Mouse (Mus musculus): ENCODE data around the gene Dnaaf1. TPM values are rescaled to one million over a fixed set of nuclear protein-coding genes. Genes with fewer than 3 reads are reported as not detected.

The Dnaaf1 gene
- polyA plus RNA-seq, 1 experiment from 2014 or later: 0.26 TPM

DNA sequence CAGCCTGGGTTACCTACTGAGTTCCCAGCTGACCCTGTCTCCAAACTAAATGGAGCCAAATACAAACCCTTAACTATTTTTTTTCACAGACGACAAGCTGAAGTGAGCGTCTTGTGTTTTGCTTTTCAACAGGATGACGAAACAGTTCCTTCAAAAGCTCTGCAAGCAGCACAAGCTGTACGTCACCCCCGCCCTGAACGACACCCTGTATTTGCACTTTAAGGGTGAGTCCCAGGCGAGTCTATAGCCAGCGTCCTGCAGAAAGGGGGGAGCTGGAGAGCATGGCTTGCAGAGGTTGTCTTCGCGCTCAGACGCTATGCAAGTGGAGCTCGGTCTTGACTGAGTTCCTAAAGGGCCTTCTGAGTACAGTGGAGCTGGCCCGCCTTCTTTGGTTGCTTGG is 4.1 kb downstream of the Dnaaf1 start:
- WGBS: 46% methylated on average over 13 of the region's 13 CpGs
- Histone ChIP-seq H3K4me3 (replicated peaks) (no peak overlapping the region), H3K27ac (no peak overlapping the region), H3K9ac (no peak overlapping the region), H3K4me2 (no peak overlapping the region), H3K36me3 (replicated peaks) (no peaks in the 10 kb centered on the region), H3K4me1 (peaks cover 4% of the 10 kb centered on the region), H3K9me3 (no peaks in the 10 kb centered on the region), H3K27me3 (peaks cover 28% of the 10 kb centered on the region)
- ATAC-seq (ENCODE audit: low FRiP score): no peak

DNA sequence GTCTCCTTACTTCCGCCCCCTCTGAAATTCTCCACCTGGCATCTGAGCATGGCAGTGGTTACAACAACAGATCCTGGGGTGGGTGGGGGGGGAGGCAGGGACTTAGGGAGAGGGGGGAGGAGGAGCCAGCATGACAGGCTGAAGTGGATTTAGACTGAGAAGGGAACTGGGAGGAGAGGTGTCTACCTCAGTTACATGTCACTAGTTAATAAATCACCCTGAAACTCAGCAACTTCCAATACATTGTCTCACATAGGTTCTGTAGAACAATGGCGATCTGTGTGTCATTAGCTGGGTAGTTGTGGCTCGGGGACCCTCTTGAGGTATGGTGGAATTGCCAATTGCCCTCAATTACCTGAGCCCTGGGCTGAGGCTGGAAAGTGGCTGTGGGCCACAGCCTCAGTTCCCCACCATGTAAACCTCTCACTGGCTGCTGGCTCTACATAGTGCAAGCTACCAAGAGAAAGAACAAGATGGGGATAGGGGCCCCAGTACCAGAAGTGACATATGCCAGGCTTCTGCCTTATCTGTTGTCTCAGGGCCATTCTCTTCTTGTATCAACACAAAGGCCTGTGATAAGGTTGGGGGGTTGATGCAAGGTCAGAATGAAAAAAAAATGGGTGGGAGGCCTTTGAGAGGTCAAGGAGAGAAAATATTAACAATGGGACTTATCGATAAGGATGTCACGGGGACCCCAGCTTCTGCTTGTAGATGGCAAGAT is 5.6 kb downstream of the Dnaaf1 start:
- Histone ChIP-seq H3K27me3 (peaks cover 27% of the 10 kb centered on the region), H3K4me2 (no peak overlapping the region), H3K9ac (no peak overlapping the region), H3K4me1 (no peaks in the 10 kb centered on the region), H3K4me3 (replicated peaks) (no peak overlapping the region), H3K9me3 (no peaks in the 10 kb centered on the region), H3K36me3 (replicated peaks) (no peaks in the 10 kb centered on the region), H3K27ac (no peak overlapping the region)
- ATAC-seq (ENCODE audit: low FRiP score): no peak
- 87% methylated on average over 5 of the region's 5 CpGs for WGBS

DNA sequence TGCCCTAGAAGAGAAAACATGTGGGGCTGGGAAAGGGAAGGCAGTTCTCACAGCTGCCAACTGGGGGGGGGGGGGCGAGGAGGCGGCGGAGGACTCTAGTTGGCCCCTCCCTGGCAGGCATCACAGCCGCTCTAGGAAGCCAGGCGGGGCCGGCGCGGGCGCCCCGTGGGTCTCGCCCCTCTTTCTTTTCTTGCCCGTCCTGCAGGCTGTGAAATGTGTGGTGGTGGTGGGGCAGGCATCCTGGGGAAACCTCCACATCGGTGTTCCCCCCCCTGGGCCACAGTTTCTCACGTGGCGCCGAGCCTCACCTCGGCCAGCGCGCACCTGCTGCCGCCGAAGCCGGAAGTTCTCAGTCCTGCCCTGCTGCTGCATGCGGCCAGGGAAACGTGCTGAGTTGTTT is 10.9 kb downstream of the Dnaaf1 start:
- Histone ChIP-seq H3K4me1 (peaks cover 4% of the 10 kb centered on the region; the same call in 1 of the 2 replicates), H3K27ac (no peak overlapping the region), H3K9ac (peak overlapping the region; percentile 29; the same call in 1 of the 2 replicates), H3K9me3 (no peaks in the 10 kb centered on the region), H3K27me3 (peaks cover 4% of the 10 kb centered on the region; the same call in 1 of the 2 replicates), H3K4me2 (peak overlapping the region; percentile 54), H3K36me3 (replicated peaks) (no peaks in the 10 kb centered on the region), H3K4me3 (replicated peaks) (peak overlapping the region; percentile 36)
- WGBS: 20% methylated on average over 16 of the region's 24 CpGs
- no peak for ATAC-seq (ENCODE audit: low FRiP score)

DNA sequence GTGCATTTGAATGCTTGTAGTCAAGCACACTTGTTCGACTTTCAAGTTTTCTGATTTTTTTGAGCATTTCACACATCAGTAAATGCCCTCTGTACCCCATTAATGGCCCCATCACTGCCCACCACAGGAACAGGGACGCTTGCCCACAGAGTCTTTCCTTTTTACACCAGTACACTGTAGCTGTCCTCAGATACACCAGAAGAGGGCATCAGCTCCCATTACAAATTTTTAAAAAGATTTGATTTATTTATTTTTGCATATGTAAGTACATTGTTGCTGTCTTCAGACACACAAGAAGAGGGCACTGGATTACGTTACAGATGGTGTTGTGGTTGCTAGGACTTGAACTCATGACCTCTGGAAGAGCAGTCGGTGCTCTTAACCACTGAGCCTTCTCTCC is 13.3 kb downstream of the Dnaaf1 start:
- Histone ChIP-seq H3K36me3 (replicated peaks) (no peaks in the 10 kb centered on the region), H3K9ac (no peak overlapping the region), H3K4me2 (no peak overlapping the region), H3K4me3 (replicated peaks) (no peak overlapping the region), H3K9me3 (no peaks in the 10 kb centered on the region), H3K27ac (no peak overlapping the region), H3K27me3 (peaks cover 4% of the 10 kb centered on the region; the same call in 1 of the 2 replicates), H3K4me1 (peaks cover 4% of the 10 kb centered on the region; the same call in 1 of the 2 replicates)
- 73% methylated on average over 4 of the region's 4 CpGs for WGBS
- ATAC-seq (ENCODE audit: low FRiP score): no peak

DNA sequence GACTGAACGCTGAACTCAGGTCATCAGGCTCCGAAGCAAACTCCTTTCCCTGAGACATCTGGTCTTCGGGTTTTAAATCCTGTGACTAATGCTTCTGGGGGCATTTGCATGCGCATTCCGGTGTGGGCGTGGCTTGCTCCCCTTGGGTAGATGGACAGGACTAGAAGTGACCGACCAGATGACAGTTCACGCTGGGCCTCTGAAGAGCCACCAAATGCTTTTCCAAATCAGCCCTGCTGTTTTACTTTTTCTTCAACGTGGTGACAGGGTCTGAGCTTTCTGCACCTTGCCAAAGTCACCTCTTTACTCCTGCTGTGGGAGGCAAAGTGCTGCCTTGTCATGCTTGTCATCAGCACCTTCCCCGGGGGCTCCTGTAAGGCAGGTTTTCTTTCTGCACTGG is 13.8 kb downstream of the Dnaaf1 start:
- no peak for ATAC-seq (ENCODE audit: low FRiP score)
- 31% methylated on average over 10 of the region's 10 CpGs for WGBS
- peaks cover 4% of the 10 kb centered on the region; the same call in 1 of the 2 replicates for H3K4me1 ChIP-seq
- H3K27ac ChIP-seq: no peak overlapping the region
- peaks cover 4% of the 10 kb centered on the region; the same call in 1 of the 2 replicates for H3K27me3 ChIP-seq
- no peak overlapping the region for H3K4me2 ChIP-seq
- H3K9ac ChIP-seq: no peak overlapping the region
- H3K36me3 ChIP-seq (replicated peaks): no peaks in the 10 kb centered on the region
- no peaks in the 10 kb centered on the region for H3K9me3 ChIP-seq
- H3K4me3 ChIP-seq (replicated peaks): no peak overlapping the region

DNA sequence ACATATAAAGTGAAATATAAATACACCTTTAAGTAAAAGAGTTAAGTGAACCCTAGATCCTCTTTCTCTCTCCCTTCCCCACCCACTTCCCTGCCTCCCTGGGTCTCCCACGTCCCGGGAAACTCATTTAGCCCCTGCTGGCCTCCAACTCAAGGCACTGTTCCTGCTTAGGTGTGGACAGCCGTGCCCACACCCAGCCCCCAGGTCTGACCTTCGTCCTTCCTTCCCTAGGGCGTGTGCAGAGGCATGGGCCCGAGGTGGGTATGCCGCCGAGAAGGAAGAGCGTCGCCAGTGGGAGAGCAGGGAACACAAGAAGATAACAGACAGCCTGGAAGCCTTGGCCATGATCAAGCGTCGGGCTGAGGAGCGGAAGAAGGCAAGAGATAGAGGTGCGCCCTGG is 15.3 kb downstream of the Dnaaf1 start:
- no peak overlapping the region for H3K9ac ChIP-seq
- no peaks in the 10 kb centered on the region for H3K36me3 ChIP-seq (replicated peaks)
- H3K4me3 ChIP-seq (replicated peaks): no peak overlapping the region
- peaks cover 4% of the 10 kb centered on the region; the same call in 1 of the 2 replicates for H3K27me3 ChIP-seq
- ATAC-seq (ENCODE audit: low FRiP score): no peak
- H3K27ac ChIP-seq: no peak overlapping the region
- WGBS: 85% methylated on average over 14 of the region's 14 CpGs
- no peaks in the 10 kb centered on the region for H3K9me3 ChIP-seq
- peaks cover 10% of the 10 kb centered on the region for H3K4me1 ChIP-seq
- no peak overlapping the region for H3K4me2 ChIP-seq

DNA sequence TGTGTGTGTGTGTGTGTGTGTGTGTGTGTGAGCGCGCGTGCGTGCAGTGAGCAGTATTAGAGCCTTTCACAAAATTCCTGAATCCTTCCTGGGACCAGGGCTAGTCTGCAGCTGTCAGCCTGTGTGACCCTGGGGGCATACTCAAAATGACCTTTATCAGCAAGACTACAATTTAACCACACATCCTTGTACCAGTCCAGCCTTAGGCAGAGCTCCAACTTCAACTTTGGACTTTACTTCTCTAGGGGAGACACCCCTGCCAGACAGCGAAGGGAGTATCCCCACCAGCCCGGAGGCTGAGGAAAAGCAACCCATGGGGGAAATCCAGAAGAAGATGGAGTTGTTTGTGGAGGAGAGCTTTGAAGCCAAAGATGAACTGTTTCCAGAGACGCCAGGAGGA is 16.4 kb downstream of the Dnaaf1 start:
- H3K4me2 ChIP-seq: no peak overlapping the region
- H3K4me3 ChIP-seq (replicated peaks): no peak overlapping the region
- no peak overlapping the region for H3K9ac ChIP-seq
- WGBS: 94% methylated on average over 7 of the region's 7 CpGs
- H3K27me3 ChIP-seq: no peaks in the 10 kb centered on the region
- H3K36me3 ChIP-seq (replicated peaks): 0 out of 2 replicates have a peak, but pooled peaks cover 1% of the 10 kb centered on the region
- ATAC-seq (ENCODE audit: low FRiP score): no peak
- no peak overlapping the region for H3K27ac ChIP-seq
- H3K9me3 ChIP-seq: no peaks in the 10 kb centered on the region
- H3K4me1 ChIP-seq: peaks cover 6% of the 10 kb centered on the region

DNA sequence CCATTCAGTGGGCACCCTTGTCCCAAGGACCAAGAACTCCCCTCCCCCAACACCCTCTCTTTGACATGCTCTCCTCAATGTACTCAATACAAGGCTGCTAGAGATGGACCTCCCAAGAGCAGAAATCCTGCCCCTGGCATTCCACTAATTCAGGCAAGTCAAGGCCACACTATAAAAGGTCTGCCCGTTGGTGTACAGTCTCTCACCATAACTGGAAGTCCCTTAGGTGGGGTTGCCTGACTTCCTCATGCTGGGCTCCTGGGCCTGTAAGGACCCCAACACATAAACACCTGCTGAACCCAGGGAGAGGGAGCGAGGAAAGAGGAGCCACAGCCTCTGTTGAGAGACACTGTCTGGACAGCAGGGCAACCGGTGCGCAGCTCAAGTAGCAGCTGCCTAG is 28.7 kb downstream of the Dnaaf1 start:
- ATAC-seq (ENCODE audit: low FRiP score): no peak
- H3K27ac ChIP-seq: no peak overlapping the region
- peak overlapping the region; percentile 77; the same call in 1 of the 2 replicates for H3K9ac ChIP-seq
- WGBS: 90% methylated on average over 4 of the region's 4 CpGs
- no peaks in the 10 kb centered on the region for H3K9me3 ChIP-seq
- H3K4me2 ChIP-seq: peak overlapping the region; percentile 86
- peaks cover 42% of the 10 kb centered on the region for H3K36me3 ChIP-seq (replicated peaks)
- peaks cover 12% of the 10 kb centered on the region for H3K4me1 ChIP-seq
- peak overlapping the region; percentile 72; the same call in 1 of the 2 replicates for H3K4me3 ChIP-seq (replicated peaks)
- no peaks in the 10 kb centered on the region for H3K27me3 ChIP-seq

DNA sequence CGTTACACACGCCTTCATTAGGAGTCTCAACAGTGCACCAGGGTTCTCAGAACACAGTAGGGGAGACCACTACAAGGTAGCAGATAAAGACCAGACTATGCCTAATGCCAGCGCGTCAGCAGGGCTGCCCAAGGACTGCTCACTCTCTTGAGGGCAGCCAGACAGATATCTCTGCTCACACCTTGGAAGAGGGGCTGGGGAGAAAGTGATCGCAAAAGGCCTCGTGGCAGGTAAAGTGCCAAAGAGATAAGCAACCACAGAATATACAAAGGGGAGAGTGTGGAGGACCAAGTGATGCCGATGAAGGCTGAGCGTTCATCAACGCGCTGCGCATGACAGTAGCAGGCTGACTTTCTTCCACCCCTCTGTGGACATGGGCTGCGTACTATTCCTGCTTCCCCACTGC is 29.4 kb downstream of the Dnaaf1 start:
- H3K9ac ChIP-seq: peak overlapping the region; percentile 77
- no peak overlapping the region for H3K27ac ChIP-seq
- WGBS: 50% methylated on average over 12 of the region's 12 CpGs

DNA sequence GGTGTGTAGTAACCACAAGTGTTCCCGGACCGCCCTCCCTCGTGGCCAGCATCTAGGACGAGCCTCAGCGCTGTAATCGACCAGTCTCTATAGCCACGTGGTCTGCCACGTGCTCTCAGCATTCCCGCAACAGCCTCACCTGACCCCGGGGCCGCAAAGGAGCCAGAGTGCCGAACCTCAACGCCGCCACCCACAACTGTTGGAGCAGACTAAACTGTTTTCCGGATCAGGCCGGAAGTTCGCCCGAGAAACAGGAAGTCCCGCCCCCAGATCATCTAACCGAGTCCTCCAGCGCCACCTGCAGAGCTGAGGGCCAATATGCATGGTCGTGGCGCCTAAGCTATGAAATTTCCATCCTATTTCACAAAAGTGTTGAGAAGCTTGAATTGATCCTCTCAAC is 30.0 kb downstream of the Dnaaf1 start, which contains the start of gene Taf1c:
Gene Taf1c (minus strand): TSS at position 227 of the 400 bp plus-strand sequence.
- peak; percentile 89 for ATAC-seq (ENCODE audit: low FRiP score)
- Histone ChIP-seq H3K4me1 (peaks cover 12% of the 10 kb centered on the region), H3K27me3 (no peaks in the 10 kb centered on the region), H3K27ac (no peak within 1 kb of the TSS), H3K36me3 (replicated peaks) (peaks cover 29% of the 10 kb centered on the region), H3K4me2 (peak within 1 kb of the TSS; percentile 86), H3K9me3 (no peaks in the 10 kb centered on the region), H3K9ac (peak within 1 kb of the TSS; percentile 77), H3K4me3 (replicated peaks) (peak within 1 kb of the TSS; percentile 72)
- WGBS: under 1% methylated on average over 23 of the region's 23 CpGs

More for the DNA sequence above, 29.4 kb downstream of the Dnaaf1 start:
- Histone ChIP-seq H3K27me3 (no peaks in the 10 kb centered on the region), H3K4me1 (peaks cover 12% of the 10 kb centered on the region), H3K4me2 (peak overlapping the region; percentile 86), H3K4me3 (replicated peaks) (peak overlapping the region; percentile 72), H3K9me3 (no peaks in the 10 kb centered on the region), H3K36me3 (replicated peaks) (peaks cover 35% of the 10 kb centered on the region)
- no peak for ATAC-seq (ENCODE audit: low FRiP score)

DNA sequence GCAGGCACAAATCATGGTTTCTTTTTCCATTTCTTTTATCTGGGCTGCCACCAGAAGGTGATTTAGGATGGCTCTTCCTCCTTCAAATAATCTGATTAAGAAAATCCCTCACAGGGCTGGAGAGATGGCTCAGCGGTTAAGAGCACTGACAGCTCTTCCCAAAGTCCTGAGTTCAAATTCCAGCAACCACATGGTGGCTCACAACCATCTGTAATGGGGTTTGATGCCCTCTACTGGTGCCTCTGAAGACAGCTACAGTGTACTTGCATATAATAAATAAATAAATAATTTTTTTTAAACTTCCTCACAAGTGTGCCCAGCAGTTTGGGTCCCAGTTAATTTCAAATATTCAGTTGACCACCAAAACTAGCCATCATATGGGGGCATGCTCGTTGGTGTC is 31.2 kb downstream of the Dnaaf1 start:
- WGBS: 86% methylated on average over 2 of the region's 2 CpGs
- no peaks in the 10 kb centered on the region for H3K9me3 ChIP-seq
- H3K4me3 ChIP-seq (replicated peaks): no peak overlapping the region
- H3K27me3 ChIP-seq: no peaks in the 10 kb centered on the region
- H3K4me2 ChIP-seq: no peak overlapping the region
- no peak overlapping the region for H3K27ac ChIP-seq
- peaks cover 17% of the 10 kb centered on the region for H3K36me3 ChIP-seq (replicated peaks)
- no peak for ATAC-seq (ENCODE audit: low FRiP score)
- no peak overlapping the region for H3K9ac ChIP-seq
- H3K4me1 ChIP-seq: peaks cover 12% of the 10 kb centered on the region

DNA sequence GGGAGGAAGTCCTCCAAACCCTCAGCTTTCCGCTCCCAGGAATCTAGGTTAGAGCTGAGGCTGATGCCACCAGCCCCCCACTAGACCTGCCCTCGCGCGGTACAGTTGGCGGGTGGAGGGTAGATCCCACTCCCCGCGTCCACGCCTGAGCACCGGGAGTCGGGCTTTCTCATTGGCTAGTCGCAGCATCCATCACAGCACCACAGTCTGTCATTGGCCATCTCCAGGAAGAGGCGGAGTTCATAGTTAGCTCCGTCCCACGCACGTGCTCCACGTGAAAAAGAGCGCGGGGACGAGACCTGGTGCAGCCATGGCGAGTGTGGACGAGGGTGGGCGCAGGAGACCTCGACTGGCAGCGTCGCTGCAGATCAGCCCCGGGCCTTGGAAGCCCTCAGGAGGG is 37.4 kb downstream of the Dnaaf1 start, which contains the start of gene Adad2:
Gene Adad2 (plus strand): TSS at position 277 of the 400 bp plus-strand sequence.
- H3K9me3 ChIP-seq: no peaks in the 10 kb centered on the region
- H3K36me3 ChIP-seq (replicated peaks): no peaks in the 10 kb centered on the region
- peaks cover 4% of the 10 kb centered on the region; the same call in 1 of the 2 replicates for H3K27me3 ChIP-seq
- 81% methylated on average over 26 of the region's 26 CpGs for WGBS
- H3K4me2 ChIP-seq: no peak within 1 kb of the TSS
- no peak for ATAC-seq (ENCODE audit: low FRiP score)
- H3K27ac ChIP-seq: no peak within 1 kb of the TSS
- H3K4me1 ChIP-seq: no peaks in the 10 kb centered on the region
- no peak within 1 kb of the TSS for H3K9ac ChIP-seq
- no peak within 1 kb of the TSS for H3K4me3 ChIP-seq (replicated peaks)

DNA sequence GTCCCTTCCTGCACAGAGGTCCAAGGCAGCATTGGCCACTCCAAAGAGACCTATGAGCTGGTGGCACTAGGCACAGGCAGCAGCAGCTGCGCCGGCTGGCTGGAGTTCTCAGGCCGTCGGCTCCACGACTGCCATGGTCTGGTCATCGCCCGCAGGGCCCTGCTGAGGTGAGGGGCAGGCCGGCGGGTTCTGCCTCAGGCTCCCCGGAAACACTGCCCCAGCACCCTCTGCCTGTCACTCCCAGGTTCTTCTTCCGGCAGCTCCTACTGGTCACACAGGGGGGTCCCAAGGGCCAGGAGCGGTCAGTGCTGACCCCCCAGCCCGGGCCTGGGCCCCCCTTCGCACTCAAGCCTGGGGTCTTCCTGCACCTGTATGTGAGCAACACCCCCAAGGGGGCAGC is 40.1 kb downstream of the Dnaaf1 start:
- 75% methylated on average over 14 of the region's 14 CpGs for WGBS
- Histone ChIP-seq H3K36me3 (replicated peaks) (no peaks in the 10 kb centered on the region), H3K4me3 (replicated peaks) (no peak overlapping the region), H3K9ac (no peak overlapping the region), H3K27ac (no peak overlapping the region), H3K27me3 (peaks cover 4% of the 10 kb centered on the region; the same call in 1 of the 2 replicates), H3K4me2 (no peak overlapping the region), H3K4me1 (no peaks in the 10 kb centered on the region), H3K9me3 (no peaks in the 10 kb centered on the region)
- no peak for ATAC-seq (ENCODE audit: low FRiP score)
